Mouse (Mus musculus): ENCODE data around the gene Gm43064. TPM values are rescaled to one million over a fixed set of nuclear protein-coding genes. Genes with fewer than 3 reads are reported as not detected.

The Gm43064 gene
- polyA plus RNA-seq, 1 experiment from 2014 or later, result not detected

- no peak within 1 kb of the TSS for H3K27ac ChIP-seq
- no peak within 1 kb of the TSS for H3K9ac ChIP-seq (replicated peaks)
- ATAC-seq, result no peak
- H3K36me3 ChIP-seq, result no peaks in the 10 kb centered on the region
- H3K4me2 ChIP-seq (replicated peaks), result no peak within 1 kb of the TSS
- no peak within 1 kb of the TSS for H3K4me3 ChIP-seq (replicated peaks)
- WGBS, result 82% methylated on average over 12 of the region's 12 CpGs
- no peaks in the 10 kb centered on the region for H3K4me1 ChIP-seq (replicated peaks)
- H3K27me3 ChIP-seq, result no peaks in the 10 kb centered on the region
- no peaks in the 10 kb centered on the region for H3K9me3 ChIP-seq
These were observed 49.8 kb downstream of the Gm43064 start, which contains the start of gene Ptpn22 for GRCm38 (mm10) chr3:103858881-103859801. Gene Ptpn22 (plus strand): TSS chr3:103859795.

GRCm38 (mm10) chr3:103859851-103860391, 50.5 kb downstream of the Gm43064 start:
- H3K4me2 ChIP-seq (replicated peaks), result no peak overlapping the region
- H3K4me3 ChIP-seq (replicated peaks), result no peak overlapping the region
- no peak overlapping the region for H3K9ac ChIP-seq (replicated peaks)
- no peaks in the 10 kb centered on the region for H3K4me1 ChIP-seq (replicated peaks)
- 74% methylated on average over 6 of the region's 6 CpGs for WGBS
- H3K27me3 ChIP-seq, result no peaks in the 10 kb centered on the region
- H3K9me3 ChIP-seq, result no peaks in the 10 kb centered on the region
- H3K36me3 ChIP-seq, result no peaks in the 10 kb centered on the region
- no peak for ATAC-seq
- no peak overlapping the region for H3K27ac ChIP-seq

- H3K27me3 ChIP-seq, result no peaks in the 10 kb centered on the region
- WGBS, result 83% methylated on average over 4 of the region's 4 CpGs
These were observed 53.4 kb downstream of the Gm43064 start for GRCm38 (mm10) chr3:103862721-103863220.

GRCm38 (mm10) chr3:103864200-103864599, 54.8 kb downstream of the Gm43064 start:
- Histone ChIP-seq H3K4me1 (replicated peaks) (no peaks in the 10 kb centered on the region), H3K36me3 (no peaks in the 10 kb centered on the region), H3K4me3 (replicated peaks) (no peak overlapping the region), H3K9me3 (no peaks in the 10 kb centered on the region), H3K27ac (no peak overlapping the region), H3K9ac (replicated peaks) (no peak overlapping the region), H3K4me2 (replicated peaks) (no peak overlapping the region), H3K27me3 (no peaks in the 10 kb centered on the region)
- 88% methylated on average over 6 of the region's 6 CpGs for WGBS
- no peak for ATAC-seq

More at GRCm38 (mm10) chr3:103862721-103863220, 53.4 kb downstream of the Gm43064 start:
- Histone ChIP-seq H3K4me1 (replicated peaks) (no peaks in the 10 kb centered on the region), H3K27ac (no peak overlapping the region), H3K4me2 (replicated peaks) (no peak overlapping the region), H3K4me3 (replicated peaks) (no peak overlapping the region), H3K9ac (replicated peaks) (no peak overlapping the region), H3K36me3 (no peaks in the 10 kb centered on the region), H3K9me3 (no peaks in the 10 kb centered on the region)
- no peak for ATAC-seq

- ATAC-seq, result no peak
- H3K9ac ChIP-seq (replicated peaks), result no peak overlapping the region
- H3K9me3 ChIP-seq, result no peaks in the 10 kb centered on the region
- H3K4me2 ChIP-seq (replicated peaks), result no peak overlapping the region
- no peaks in the 10 kb centered on the region for H3K36me3 ChIP-seq
- H3K4me3 ChIP-seq (replicated peaks), result no peak overlapping the region
- WGBS, result 85% methylated on average over 5 of the region's 5 CpGs
- no peaks in the 10 kb centered on the region for H3K4me1 ChIP-seq (replicated peaks)
- no peak overlapping the region for H3K27ac ChIP-seq
- H3K27me3 ChIP-seq, result no peaks in the 10 kb centered on the region
These were observed 58.1 kb downstream of the Gm43064 start for GRCm38 (mm10) chr3:103867424-103867971.

- Histone ChIP-seq H3K36me3 (no peaks in the 10 kb centered on the region), H3K27me3 (no peaks in the 10 kb centered on the region), H3K27ac (no peak overlapping the region), H3K4me1 (replicated peaks) (no peaks in the 10 kb centered on the region), H3K4me3 (replicated peaks) (no peak overlapping the region), H3K9me3 (no peaks in the 10 kb centered on the region), H3K9ac (replicated peaks) (no peak overlapping the region), H3K4me2 (replicated peaks) (no peak overlapping the region)
- ATAC-seq, result no peak
- 87% methylated on average over 4 of the region's 4 CpGs for WGBS
These were observed 58.6 kb downstream of the Gm43064 start for GRCm38 (mm10) chr3:103868008-103868407.

- H3K27me3 ChIP-seq, result no peaks in the 10 kb centered on the region
- no peak overlapping the region for H3K4me2 ChIP-seq (replicated peaks)
- H3K27ac ChIP-seq, result no peak overlapping the region
- H3K4me1 ChIP-seq (replicated peaks), result no peaks in the 10 kb centered on the region
- no peaks in the 10 kb centered on the region for H3K9me3 ChIP-seq
- WGBS, result 61% methylated on average over 3 of the region's 3 CpGs
- no peak for ATAC-seq
- no peak overlapping the region for H3K4me3 ChIP-seq (replicated peaks)
- H3K9ac ChIP-seq (replicated peaks), result no peak overlapping the region
- no peaks in the 10 kb centered on the region for H3K36me3 ChIP-seq
These were observed 63.3 kb downstream of the Gm43064 start for GRCm38 (mm10) chr3:103872663-103873098.

- no peak overlapping the region for H3K4me2 ChIP-seq (replicated peaks)
- H3K4me1 ChIP-seq (replicated peaks), result no peaks in the 10 kb centered on the region
- H3K9me3 ChIP-seq, result no peaks in the 10 kb centered on the region
- H3K4me3 ChIP-seq (replicated peaks), result no peak overlapping the region
- no peak overlapping the region for H3K27ac ChIP-seq
- H3K9ac ChIP-seq (replicated peaks), result no peak overlapping the region
- no peaks in the 10 kb centered on the region for H3K27me3 ChIP-seq
- ATAC-seq, result no peak
- 65% methylated on average over 7 of the region's 7 CpGs for WGBS
- no peaks in the 10 kb centered on the region for H3K36me3 ChIP-seq
These were observed 65.0 kb downstream of the Gm43064 start for GRCm38 (mm10) chr3:103874329-103874728.

GRCm38 (mm10) chr3:103885946-103886345, 76.6 kb downstream of the Gm43064 start:
- no peaks in the 10 kb centered on the region for H3K4me1 ChIP-seq (replicated peaks)
- H3K4me2 ChIP-seq (replicated peaks), result no peak overlapping the region
- no peak overlapping the region for H3K9ac ChIP-seq (replicated peaks)
- 0 out of 2 replicates have a peak, but pooled peaks cover 2% of the 10 kb centered on the region for H3K27me3 ChIP-seq
- no peaks in the 10 kb centered on the region for H3K9me3 ChIP-seq
- no peaks in the 10 kb centered on the region for H3K36me3 ChIP-seq
- no peak for ATAC-seq
- no peak overlapping the region for H3K4me3 ChIP-seq (replicated peaks)
- no peak overlapping the region for H3K27ac ChIP-seq
- 78% methylated on average over 11 of the region's 11 CpGs for WGBS

GRCm38 (mm10) chr3:103887581-103887980, 78.2 kb downstream of the Gm43064 start:
- H3K4me1 ChIP-seq (replicated peaks), result no peaks in the 10 kb centered on the region
- no peak overlapping the region for H3K4me3 ChIP-seq (replicated peaks)
- no peaks in the 10 kb centered on the region for H3K36me3 ChIP-seq
- no peak overlapping the region for H3K27ac ChIP-seq
- no peak overlapping the region for H3K4me2 ChIP-seq (replicated peaks)
- WGBS, result 37% methylated on average over 3 of the region's 3 CpGs
- no peak for ATAC-seq
- 0 out of 2 replicates have a peak, but pooled peaks cover 2% of the 10 kb centered on the region for H3K27me3 ChIP-seq
- no peak overlapping the region for H3K9ac ChIP-seq (replicated peaks)
- no peaks in the 10 kb centered on the region for H3K9me3 ChIP-seq
